Mouse (Mus musculus): ENCODE measurements at regions not wholly inside any gene's neighbourhood (a gene's known extent, or its start where the extent isn't known, plus 50 kb on each side); places are given as distances from the start of the nearest gene placed in this dataset.

GRCm38 (mm10) chr1:33044388-33044787 is 497.3 kb upstream of the Gm5415 start:
- DNase-seq (ENCODE audit: low spot score in 2 of 2): no peak

DNA sequence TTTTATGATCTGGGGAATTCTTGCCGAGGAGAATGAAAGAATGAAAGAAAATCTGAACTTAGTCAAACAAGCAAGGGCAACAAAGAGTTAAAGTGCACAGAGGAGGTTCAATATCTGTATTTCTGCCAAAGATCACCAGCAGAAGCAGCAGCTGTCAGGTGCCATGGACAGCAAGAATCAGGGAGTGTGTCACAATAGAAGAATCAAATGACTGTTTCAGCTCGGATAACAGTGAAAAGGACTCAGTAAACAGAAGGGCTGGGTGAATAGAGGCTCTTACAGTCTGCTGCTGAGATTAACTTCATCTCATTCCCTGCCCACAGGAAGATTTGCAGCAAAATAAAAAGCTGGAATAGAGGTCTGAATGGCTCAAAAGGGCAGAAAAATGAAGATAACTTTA is 495.3 kb upstream of the Gm5415 start:
- DNase-seq (ENCODE audit: low spot score in 2 of 2): no peak

DNA sequence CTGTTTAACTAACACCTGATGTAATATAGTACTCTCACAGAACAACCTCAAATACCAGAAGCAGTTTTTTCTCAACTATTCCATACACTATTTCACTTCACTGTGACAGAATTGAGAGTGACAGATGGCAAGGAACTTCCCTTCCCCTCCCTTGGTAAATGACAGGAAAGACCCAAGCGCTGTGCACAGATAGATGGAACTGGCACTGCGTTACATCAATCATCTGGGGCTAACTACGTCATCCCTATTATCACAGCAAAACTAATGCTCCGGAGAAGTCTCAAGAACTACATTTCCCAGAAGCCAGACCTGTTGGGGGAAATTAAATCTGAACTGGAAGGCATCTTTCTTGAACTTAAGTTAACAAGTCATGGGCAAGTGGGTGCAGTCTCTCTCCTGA is 493.6 kb upstream of the Gm5415 start:
- no peak for DNase-seq (ENCODE audit: low spot score in 2 of 2)

DNA sequence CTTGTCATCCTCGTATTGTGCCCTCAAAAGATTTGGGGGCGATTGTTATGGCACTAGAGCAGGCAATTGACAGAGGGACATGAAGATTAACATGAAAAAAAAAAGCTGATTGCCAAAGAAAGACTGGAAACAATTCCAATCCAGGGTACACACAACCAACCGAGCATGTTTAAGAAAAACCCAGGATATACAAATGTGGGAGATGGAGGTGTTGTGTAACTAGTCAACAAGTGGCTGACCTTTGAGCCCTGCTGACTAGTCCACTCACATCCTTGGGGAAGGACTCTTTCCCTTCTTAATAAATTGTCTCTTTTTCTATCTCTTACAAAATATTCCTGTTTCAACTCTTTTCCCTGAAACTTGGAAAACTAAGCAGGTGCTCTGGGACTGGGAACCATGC is 484.9 kb upstream of the Gm5415 start:
- no peak for DNase-seq (ENCODE audit: low spot score in 2 of 2)

GRCm38 (mm10) chr1:33026683-33027415 is 479.8 kb upstream of the Gm5415 start:
- DNase-seq (ENCODE audit: low spot score in 2 of 2): no peak

- no peak for DNase-seq (ENCODE audit: low spot score in 2 of 2)
These were observed 478.3 kb upstream of the Gm5415 start for GRCm38 (mm10) chr1:33025379-33025778.

DNA sequence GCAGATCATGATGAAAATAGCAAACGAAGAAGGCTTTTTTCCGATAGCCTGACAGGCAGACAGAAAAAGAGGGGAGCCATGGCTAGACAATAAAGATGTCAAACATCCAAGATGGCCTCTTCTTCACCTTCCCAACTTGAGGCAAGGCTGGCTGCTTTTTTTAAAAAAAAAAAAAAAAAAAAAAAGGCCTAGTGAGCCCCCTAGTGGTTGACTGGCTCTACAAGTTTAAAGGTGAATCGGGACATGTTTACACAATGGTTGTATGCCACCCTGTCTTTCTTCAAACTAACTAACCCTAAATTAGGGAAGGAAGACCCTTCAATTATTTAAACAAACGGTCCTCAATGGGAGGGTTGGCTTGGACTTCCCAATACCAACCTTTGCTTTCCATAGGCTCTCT is 475.8 kb upstream of the Gm5415 start:
- DNase-seq (ENCODE audit: low spot score in 2 of 2): no peak

GRCm38 (mm10) chr1:33003992-33004391 is 456.9 kb upstream of the Gm5415 start:
- no peak for DNase-seq (ENCODE audit: low spot score in 2 of 2)

DNA sequence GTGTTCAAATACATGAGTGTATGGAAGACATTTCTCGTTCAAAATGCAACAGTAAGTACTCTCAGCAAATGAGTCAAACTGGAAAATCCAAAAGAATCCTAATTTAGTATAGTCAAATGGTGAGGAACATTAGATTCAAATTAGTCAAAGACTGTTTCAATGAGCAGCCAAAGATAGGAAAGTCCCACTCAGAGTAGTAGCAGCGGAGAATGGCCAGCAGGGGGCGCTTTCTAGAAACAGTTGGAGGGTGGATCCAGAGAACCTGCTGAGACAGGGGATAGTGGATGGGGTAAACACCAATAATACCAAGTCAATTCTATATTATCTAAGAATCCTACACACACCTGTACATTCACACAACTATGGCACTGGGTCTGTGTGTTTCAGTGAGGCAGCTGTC is 417.9 kb upstream of the Gm5415 start:
- DNase-seq (ENCODE audit: low spot score in 2 of 2): peak in 1 of 2 experiments; percentile 28

GRCm38 (mm10) chr1:32959316-32959715 is 412.2 kb upstream of the Gm5415 start:
- DNase-seq (ENCODE audit: low spot score in 2 of 2): no peak

GRCm38 (mm10) chr1:32946254-32946653 is 399.2 kb upstream of the Gm5415 start:
- DNase-seq (ENCODE audit: low spot score in 2 of 2): no peak

DNA sequence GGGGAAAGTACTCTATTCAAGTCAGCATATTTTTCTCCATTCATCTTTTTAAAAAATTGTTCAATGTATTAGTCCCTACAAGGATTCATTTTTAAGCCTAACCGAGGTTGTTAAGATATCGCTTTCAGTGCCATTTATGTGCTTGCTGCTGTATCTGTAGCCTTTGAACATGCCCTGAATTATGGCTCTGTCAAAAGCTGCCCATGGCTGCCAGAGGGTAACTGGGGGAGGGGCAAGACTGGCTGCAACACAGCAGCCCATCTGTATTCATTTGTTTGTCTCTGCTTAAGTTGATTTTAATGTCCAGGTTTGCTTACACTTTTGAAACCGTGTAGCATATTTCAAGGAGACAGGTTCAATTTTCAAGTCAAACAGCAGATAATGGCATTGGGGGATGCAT is 383.3 kb upstream of the Gm5415 start:
- DNase-seq (ENCODE audit: low spot score in 2 of 2): no peak

DNA sequence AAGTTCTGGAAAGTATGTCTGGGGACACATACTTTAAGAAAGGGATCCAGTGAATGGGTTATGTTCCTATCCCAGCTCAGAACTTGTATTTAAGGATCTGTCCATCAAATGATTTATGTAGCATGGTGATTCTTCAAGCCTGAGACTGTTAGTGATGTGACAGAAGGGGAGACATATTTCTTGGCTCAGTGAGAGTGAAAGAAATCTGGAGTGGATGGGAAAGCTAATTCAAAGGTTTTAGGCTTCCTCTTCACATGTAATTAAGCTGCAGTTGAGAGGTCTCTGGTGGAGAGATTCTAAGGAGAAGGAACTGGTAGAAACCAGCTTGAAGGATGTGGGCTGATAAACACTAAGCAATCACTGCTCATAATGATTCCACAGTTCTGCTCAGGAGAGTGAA is 355.3 kb upstream of the Gm5415 start:
- no peak for DNase-seq (ENCODE audit: low spot score in 2 of 2)

- DNase-seq (ENCODE audit: low spot score in 2 of 2): no peak
These were observed 340.6 kb upstream of the Gm5415 start for GRCm38 (mm10) chr1:32887728-32888127.

DNA sequence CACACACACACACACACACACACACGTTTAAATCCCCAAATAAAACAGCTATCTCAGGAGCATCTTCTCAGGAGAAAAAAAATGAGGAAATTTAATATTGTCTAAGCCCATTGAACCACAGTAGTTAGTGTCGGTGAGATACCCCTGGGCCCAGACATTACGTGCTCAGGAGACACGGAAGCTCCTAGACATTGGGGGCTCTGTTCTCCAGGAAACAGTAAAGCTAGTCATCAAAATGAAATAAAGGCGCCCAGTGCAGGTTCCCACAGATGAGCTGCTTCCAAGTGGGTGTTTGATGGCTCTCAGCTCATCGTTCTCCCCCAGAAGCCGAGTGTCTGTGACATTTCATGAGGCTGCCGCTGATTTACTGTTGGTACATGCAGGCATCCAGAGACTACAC is 325.8 kb upstream of the Gm5415 start:
- no peak for DNase-seq (ENCODE audit: low spot score in 2 of 2)

DNA sequence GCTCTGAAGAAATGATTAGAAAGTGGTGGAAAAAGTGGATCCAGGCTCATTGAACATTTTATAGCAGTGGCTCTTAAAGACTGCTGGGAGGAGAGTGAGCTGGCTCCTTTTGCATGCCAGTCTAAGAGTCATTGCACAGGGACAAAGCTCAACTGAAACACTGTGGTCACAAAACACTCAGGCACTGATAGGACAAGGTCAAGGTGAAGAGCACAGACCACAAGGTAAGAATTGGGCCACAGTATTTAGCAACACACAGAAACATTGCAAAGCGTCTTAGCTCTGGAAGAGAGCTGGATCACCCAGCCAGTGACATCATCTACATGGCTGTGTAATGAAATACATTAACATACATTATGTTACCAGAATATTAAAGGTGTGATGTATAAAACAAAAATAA is 319.0 kb upstream of the Gm5415 start:
- DNase-seq (ENCODE audit: low spot score in 2 of 2): no peak

GRCm38 (mm10) chr1:32858040-32858439 is 310.9 kb upstream of the Gm5415 start:
- DNase-seq (ENCODE audit: low spot score in 2 of 2): no peak
